Mouse (Mus musculus): ENCODE data around the gene Slc2a5. TPM values are rescaled to one million over a fixed set of nuclear protein-coding genes. Genes with fewer than 3 reads are reported as not detected.

Gene Slc2a5
- total and polyA plus RNA-seq, 3 experiments = 0.58 to 4.9 TPM; not detected in 1

- Histone ChIP-seq H3K9ac (ENCODE audit: control insufficient read depth, low read depth, low read length, poor library complexity, severe bottlenecking) (no peak overlapping the region), H3K4me3 (ENCODE audit: control insufficient read depth in 1 of 2, insufficient read depth in 1 of 2, low read depth in 2 of 2, low read length in 2 of 2) (no peak overlapping the region), H3K9me3 (replicated peaks; ENCODE audit: insufficient read depth, low read length) (no peaks in the 10 kb centered on the region), H3K27me3 (ENCODE audit: control insufficient read depth in 1 of 2, insufficient read depth in 2 of 2, low read length in 2 of 2) (peaks cover 0 to 7% of the 10 kb centered on the region in 2 experiments; a peak in 2 of 4 replicates), H3K27ac (ENCODE audit: control insufficient read depth, low read depth, low read length) (no peak overlapping the region), H3K4me1 (ENCODE audit: control insufficient read depth in 1 of 2, insufficient read depth in 2 of 2, low read length in 2 of 2) (no peaks in the 10 kb centered on the region), H3K79me2 (ENCODE audit: control insufficient read depth, insufficient read depth, low read length, poor library complexity) (no peaks in the 10 kb centered on the region), H3K36me3 (ENCODE audit: control insufficient read depth in 1 of 2, insufficient read depth in 2 of 2, low read length in 2 of 2) (no peaks in the 10 kb centered on the region)
- DNase-seq (ENCODE audit: low read depth, low spot score) = no peak
- no peak for TF ChIP-seq JUND (IDR thresholded peaks at IDR 0.05; ENCODE audit: low read depth, low read length)
- no peak for TF ChIP-seq NELFE (IDR thresholded peaks at IDR 0.05; ENCODE audit: low read depth, low read length)
- no peak for TF ChIP-seq MXI1 (IDR thresholded peaks at IDR 0.05; ENCODE audit: low read depth, low read length)
- no peak for TF ChIP-seq BHLHE40 (IDR thresholded peaks at IDR 0.05; ENCODE audit: borderline replicate concordance, low read depth, low read length)
- no peak for TF ChIP-seq CHD2 (IDR thresholded peaks at IDR 0.05; ENCODE audit: low read length)
- TF ChIP-seq TBP (IDR thresholded peaks at IDR 0.05; ENCODE audit: low read depth, low read length) = no peak
- TF ChIP-seq CHD1 (IDR thresholded peaks at IDR 0.05; ENCODE audit: low read depth, low read length) = no peak
- TF ChIP-seq RAD21 (IDR thresholded peaks at IDR 0.05; ENCODE audit: low read depth, low read length) = no peak
- no peak for TF ChIP-seq NRF1 (IDR thresholded peaks at IDR 0.05; ENCODE audit: insufficient read depth, low read depth, low read length, poor library complexity, severe bottlenecking)
- TF ChIP-seq ZC3H11A (IDR thresholded peaks at IDR 0.05; ENCODE audit: low read depth, low read length) = no peak
- no peak for TF ChIP-seq MYB (IDR thresholded peaks at IDR 0.05; ENCODE audit: low read depth, low read length)
- TF ChIP-seq SIN3A (IDR thresholded peaks at IDR 0.05; ENCODE audit: low read length) = no peak
- TF ChIP-seq MAFK (IDR thresholded peaks at IDR 0.05; ENCODE audit: borderline replicate concordance, low read depth, low read length) = no peak
- TF ChIP-seq GATA1 (IDR thresholded peaks at IDR 0.05; ENCODE audit: low read depth, low read length) = no peak
Observed at GRCm38 (mm10) chr4:150072416-150073101, 46.5 kb upstream of the Slc2a5 start.

GRCm38 (mm10) chr4:150073102-150073473 is 46.0 kb upstream of the Slc2a5 start:
- Histone ChIP-seq H3K9me3 (replicated peaks; ENCODE audit: insufficient read depth, low read length) (no peaks in the 10 kb centered on the region), H3K36me3 (ENCODE audit: control insufficient read depth in 1 of 2, insufficient read depth in 2 of 2, low read length in 2 of 2) (no peaks in the 10 kb centered on the region), H3K4me1 (ENCODE audit: control insufficient read depth in 1 of 2, insufficient read depth in 2 of 2, low read length in 2 of 2) (no peaks in the 10 kb centered on the region), H3K27me3 (ENCODE audit: control insufficient read depth in 1 of 2, insufficient read depth in 2 of 2, low read length in 2 of 2) (peaks cover 0 to 7% of the 10 kb centered on the region in 2 experiments; a peak in 2 of 4 replicates), H3K9ac (ENCODE audit: control insufficient read depth, low read depth, low read length, poor library complexity, severe bottlenecking) (no peak overlapping the region), H3K27ac (ENCODE audit: control insufficient read depth, low read depth, low read length) (no peak overlapping the region), H3K79me2 (ENCODE audit: control insufficient read depth, insufficient read depth, low read length, poor library complexity) (no peaks in the 10 kb centered on the region), H3K4me3 (ENCODE audit: control insufficient read depth in 1 of 2, insufficient read depth in 1 of 2, low read depth in 2 of 2, low read length in 2 of 2) (no peak overlapping the region)
- DNase-seq (ENCODE audit: low read depth, low spot score) = peak; percentile 64
- no peak for TF ChIP-seq KAT2A (conservative IDR thresholded peaks at IDR 0.05; ENCODE audit: low read depth, low read length)
- TF ChIP-seq HCFC1 (IDR thresholded peaks at IDR 0.05; ENCODE audit: low read depth, low read length) = no peak
- TF ChIP-seq CTCF (IDR thresholded peaks at IDR 0.05 in 2 of 3, conservative IDR thresholded peaks at IDR 0.05 in 1 of 3; ENCODE audit: control insufficient read depth in 1 of 3, insufficient read depth in 1 of 3, low read depth in 2 of 3, low read length in 3 of 3, poor library complexity in 1 of 3, severe bottlenecking in 1 of 3) = peak; percentile 86 to 95 (median 91)
- TF ChIP-seq ZMIZ1 (IDR thresholded peaks at IDR 0.05; ENCODE audit: low read depth, low read length) = no peak
- TF ChIP-seq NELFE (IDR thresholded peaks at IDR 0.05; ENCODE audit: low read depth, low read length) = no peak
- no peak for TF ChIP-seq MAFK (IDR thresholded peaks at IDR 0.05; ENCODE audit: borderline replicate concordance, low read depth, low read length)
- no peak for TF ChIP-seq CHD1 (IDR thresholded peaks at IDR 0.05; ENCODE audit: low read depth, low read length)
- TF ChIP-seq ZC3H11A (IDR thresholded peaks at IDR 0.05; ENCODE audit: low read depth, low read length) = peak; percentile 69
- no peak for TF ChIP-seq POLR2AphosphoS2 (IDR thresholded peaks at IDR 0.05; ENCODE audit: low read length)
- TF ChIP-seq MYC (IDR thresholded peaks at IDR 0.05; ENCODE audit: low read depth, low read length) = no peak
- TF ChIP-seq RAD21 (IDR thresholded peaks at IDR 0.05; ENCODE audit: low read depth, low read length) = peak; percentile 67
- peak; percentile 91 for TF ChIP-seq SMC3 (IDR thresholded peaks at IDR 0.05; ENCODE audit: low read depth, low read length)
- TF ChIP-seq MEF2A (IDR thresholded peaks at IDR 0.05; ENCODE audit: extremely low read depth, insufficient replicate concordance, low read depth, low read length, poor library complexity, severe bottlenecking) = no peak
- no peak for TF ChIP-seq TAL1 (IDR thresholded peaks at IDR 0.05; ENCODE audit: low read length)
- no peak for TF ChIP-seq UBTF (IDR thresholded peaks at IDR 0.05; ENCODE audit: borderline replicate concordance, insufficient read depth, low read depth, low read length)

All from MEL (cell line).